Mouse (Mus musculus) Muller cell, postnatal 12 days (primary cell): ENCODE data around the gene Nrde2.

Experiments used
- DNase-seq: peaks from one replicate; pipeline ENCODE4 v3.0.0-alpha.2; 2015; ENCODE audit errors: inconsistent ontology term

Nrde2 gene

DNA sequence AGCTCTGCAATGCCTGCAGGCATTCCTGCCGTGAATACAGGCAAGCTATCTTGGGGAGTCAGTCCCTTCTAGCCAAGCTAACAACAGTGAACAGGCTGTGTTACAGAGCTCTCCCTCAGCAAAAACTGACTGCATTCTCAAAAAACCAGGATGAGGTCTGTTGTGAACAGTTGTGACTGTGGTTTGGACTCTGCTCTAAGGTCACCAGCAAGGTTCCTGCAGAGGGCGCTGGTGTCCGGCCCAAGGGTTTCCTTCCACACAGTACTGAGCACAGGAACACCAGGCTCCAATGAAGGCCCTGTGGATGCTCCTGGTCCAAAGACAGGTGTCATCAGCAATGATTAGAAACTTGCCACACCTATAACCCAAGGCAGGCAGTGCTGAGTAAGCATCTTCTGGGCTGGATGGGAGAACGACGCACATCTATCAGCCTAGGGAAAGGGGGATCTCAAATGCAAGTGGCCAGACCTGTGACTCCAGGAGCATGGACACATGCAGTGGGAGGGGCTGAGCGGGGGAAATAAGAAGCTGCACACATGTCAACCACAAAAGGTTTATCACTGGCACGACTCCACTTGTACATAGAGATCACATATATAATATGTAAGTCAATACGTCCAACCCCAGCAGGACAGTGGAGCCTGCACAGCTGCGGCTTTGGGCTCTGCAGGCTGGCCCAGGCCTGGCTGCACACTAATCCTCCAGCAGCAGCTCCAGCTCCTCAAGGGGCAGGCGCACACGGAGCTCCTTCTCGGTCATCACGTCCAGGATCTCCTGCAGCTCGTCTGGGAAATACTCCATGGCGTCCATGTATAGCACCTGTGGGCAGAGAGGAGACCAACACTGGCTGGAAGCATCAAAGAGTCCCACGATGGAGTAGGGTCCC lies 34.3 kb downstream of the Nrde2 start:
- DNase-seq = no peak

DNA sequence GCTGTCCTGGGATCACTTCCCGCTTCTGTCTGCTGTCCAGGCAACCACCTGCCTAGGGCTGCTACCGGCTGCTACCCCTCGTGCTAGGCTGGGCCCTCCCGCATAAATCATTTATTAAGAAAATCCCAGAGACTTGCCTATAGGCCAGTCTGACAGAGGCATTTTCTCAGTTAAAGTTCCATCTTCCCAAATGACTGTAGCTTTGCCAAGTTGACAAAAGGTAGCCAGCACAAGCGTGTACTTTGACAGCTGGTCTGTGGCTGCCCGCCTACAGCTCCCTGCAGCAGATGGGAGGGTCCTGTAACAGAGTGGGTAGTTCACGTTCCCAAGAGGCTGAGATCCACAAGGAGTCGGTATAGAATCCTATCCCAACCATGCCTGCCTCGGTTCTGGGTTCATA lies 36.0 kb downstream of the Nrde2 start:
- no peak for DNase-seq

GRCm38 (mm10) chr12:100122921-100123381 lies 36.5 kb downstream of the Nrde2 start:
- DNase-seq = no peak

DNA sequence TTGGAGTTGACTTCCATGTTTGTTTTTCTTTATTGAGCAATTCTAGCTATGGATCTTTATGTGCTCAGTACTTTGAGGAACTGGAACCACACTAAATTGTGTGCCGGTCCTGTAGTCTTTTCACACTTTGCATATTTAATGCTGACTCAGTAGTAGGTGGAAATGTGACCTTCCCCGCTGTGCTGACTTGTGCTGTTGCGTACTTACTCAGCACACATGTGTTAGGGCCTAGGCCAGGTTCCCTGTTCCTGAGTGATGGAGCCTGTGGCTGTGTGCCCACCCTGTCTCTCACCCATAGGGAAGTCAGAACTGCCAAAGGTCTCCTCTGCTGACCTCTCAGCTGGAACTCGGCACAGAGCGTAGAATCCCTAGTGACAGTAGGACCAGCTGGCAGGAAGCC lies 43.5 kb downstream of the Nrde2 start:
- no peak for DNase-seq

GRCm38 (mm10) chr12:100109986-100110696 lies 49.3 kb downstream of the Nrde2 start, which contains the start of gene Psmc1:
Psmc1 (plus strand) TSS chr12:100110154.
- peak; percentile 89 for DNase-seq

DNA sequence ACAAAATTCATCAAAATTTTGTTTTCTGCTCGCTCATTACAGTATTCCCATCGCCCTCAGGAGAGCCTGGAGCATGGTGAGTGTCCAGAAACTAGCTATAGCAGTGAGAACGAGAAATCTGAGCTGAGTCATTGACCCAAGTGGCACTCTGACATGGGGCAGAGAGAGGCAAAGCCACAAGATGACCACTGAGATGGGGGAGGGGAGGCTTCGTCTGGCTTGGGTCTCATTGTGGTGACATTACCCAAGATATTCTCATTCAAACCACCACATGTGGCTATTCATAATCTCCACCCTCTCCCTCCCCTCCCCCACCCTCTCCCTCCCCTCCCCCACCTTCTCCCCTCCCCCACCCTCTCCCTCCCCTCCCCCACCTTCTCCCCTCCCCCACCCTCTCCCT lies 52.0 kb downstream of the Nrde2 start:
- DNase-seq = peak; percentile 28

DNA sequence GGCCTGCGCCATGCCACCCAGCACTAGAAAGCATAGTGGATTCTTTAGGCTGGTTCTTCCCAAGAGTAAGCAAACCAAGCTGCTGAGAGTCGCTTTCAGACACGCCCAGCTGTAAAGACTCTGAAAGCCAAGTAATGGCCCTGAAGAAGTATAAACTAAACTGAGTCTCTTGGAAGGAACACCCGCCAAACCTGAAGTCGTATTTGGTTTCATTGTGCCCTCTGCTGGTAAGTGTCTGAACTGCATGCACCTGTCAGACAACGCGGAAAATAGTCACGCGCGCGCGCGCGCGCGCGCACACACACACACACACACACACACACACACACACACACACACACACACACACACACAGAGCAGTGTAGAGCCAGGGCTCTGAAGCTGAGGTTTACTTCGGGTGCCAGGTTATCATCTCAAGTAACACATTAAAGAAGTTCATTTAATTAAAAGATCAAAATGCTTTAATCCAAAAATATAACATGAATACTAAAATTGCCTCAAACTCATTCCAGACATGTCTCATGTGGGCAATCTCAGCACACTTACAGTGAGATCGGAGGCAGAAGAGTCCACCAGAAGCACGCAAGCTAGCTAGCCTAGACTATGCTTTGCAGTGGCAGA lies 53.1 kb downstream of the Nrde2 start:
- peak; percentile 57 for DNase-seq

DNA sequence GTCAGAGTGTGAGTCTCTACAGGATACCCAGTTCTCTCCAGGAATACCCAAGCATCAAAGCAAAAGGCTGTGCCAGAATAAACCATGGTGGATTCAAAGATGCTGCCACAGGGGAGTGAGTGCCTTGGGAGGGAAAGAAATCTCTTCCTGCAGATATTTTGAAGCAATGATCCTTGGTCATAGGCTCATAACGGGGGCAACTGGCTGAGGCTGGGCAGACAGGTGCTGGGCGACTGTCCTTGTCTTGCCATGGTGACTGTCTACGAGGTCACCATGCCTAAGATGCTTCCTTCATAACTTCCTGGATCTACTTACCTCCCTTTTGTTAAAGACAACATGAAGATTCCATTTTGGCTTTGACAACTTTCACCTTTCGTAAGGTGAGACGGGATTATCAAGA lies 54.9 kb downstream of the Nrde2 start:
- no peak for DNase-seq

DNA sequence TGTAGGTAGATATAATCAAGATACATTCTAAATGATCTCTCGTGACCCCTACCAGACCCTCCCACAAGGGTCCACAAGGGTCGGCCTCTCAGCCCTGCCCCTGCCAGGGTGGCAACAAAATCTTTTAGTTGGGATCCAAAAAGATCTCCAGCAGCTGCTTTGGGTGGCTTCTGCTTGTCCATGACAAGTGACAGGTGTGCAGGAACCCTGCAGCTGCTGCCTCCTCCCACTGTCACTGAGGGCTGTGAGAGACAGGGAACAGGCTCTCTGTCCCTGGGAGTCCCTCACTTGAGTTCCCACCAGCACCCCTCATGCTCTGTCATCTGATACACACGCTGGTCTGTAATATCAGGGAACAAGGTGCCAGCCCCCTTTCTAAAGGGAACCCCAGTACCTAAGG lies 57.8 kb downstream of the Nrde2 start:
- no peak for DNase-seq

DNA sequence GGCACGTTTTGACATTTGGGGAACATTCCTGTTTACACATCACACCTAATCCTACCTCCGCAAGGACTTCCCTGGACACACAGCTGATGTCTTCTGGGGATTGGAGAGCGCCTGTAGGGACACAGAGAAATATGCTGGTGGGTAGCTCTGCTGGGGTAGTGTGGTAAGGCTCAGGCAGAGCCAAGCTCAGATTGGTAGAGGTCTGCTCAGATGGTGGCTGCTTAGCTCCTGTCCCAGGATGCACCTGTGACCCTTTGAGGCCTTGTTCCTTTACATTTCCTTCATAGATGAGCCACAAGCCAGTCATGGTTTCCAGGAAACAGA lies 58.8 kb downstream of the Nrde2 start:
- DNase-seq = no peak

DNA sequence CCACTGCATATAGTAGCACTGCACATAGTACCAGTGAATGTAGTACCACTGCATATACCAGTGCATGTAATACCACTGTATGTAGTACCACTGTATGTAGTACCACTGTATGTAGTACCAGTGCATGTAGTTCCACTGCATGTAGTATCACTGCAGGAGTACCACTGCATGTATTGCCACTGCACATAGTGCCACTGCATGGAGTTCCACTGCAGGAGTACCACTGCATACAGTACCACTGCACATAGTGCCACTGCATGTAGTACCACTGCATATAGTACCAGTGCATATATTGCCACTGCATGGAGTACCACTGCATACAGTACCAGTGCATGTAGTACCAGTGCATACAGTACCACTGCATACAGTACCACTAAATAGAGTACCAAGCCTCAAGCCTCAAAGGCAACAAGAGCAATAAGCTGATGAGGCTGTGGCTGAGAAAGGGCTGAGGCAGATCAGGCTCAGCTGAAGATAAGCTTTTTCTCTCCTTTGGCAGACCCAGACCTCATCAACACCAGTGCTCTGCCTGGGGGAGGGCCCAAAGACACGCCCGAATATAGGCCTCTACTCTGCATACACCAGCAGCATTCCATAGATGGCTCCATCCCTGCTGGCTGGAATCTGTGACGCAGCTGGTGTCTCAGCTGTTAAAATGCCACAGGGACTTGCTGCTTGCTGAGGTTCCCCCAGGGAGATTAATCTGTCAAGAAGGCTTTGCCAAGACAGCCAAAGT lies 59.3 kb downstream of the Nrde2 start:
- peak; percentile 12 for DNase-seq

- DNase-seq = no peak
These were observed 66.4 kb downstream of the Nrde2 start for GRCm38 (mm10) chr12:100093046-100093445.

GRCm38 (mm10) chr12:100090750-100091149 lies 68.7 kb downstream of the Nrde2 start:
- no peak for DNase-seq

DNA sequence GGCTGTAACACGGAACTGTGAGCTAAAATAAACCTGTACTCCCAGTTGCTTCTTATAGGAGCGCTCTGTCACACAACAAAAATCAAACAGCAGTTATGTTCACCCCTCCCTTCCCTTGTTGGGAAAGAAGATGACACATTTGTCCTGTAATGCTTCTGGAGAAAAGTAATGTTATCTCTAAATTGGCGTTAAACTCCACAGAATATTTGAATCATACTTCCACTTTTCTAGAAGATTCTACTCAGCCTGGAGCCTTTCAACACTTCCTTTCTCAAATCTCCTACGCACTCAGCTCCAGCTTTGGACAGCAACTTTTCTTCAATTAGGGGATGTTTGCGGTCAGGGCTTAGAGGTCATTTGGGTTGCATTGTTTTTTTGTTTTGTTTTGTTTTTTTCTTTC lies 70.2 kb downstream of the Nrde2 start:
- DNase-seq = no peak

GRCm38 (mm10) chr12:100088026-100088425 lies 71.4 kb downstream of the Nrde2 start:
- no peak for DNase-seq

DNA sequence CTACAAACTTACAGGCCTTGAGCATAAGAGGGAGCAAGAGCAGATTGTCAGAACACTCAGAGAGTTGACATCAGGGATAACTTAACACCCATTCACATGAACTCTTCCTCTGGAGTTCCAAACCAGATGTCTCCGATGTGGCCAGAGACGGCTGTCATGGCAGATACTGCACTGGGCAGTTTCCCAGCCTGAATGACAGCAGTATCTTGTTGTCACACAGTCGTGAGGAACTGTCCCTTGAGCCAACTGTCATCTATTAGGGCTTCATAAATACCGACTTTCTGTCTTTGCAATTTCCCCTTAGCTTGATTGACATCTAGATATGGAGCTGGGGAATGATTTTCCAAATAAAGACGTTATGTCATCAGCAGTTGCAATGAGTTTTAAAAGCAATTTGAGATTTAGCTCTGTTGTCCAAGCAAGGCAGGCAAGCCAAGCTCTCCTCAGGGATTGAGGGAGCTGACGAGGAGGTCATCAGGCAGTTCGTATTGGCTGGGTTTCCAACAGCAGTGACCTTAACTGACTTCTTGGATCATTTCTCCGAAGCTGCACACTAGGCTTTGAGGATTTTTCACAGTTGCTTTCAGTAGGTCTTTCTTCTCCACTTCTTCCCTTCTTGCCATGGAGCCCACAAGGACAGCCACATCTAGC lies 79.7 kb downstream of the Nrde2 start:
- DNase-seq = no peak

- DNase-seq = no peak
These were observed 83.7 kb downstream of the Nrde2 start for GRCm38 (mm10) chr12:100075715-100076114.
